Mouse (Mus musculus) lung, embryonic 14.5 days (tissue): ENCODE measurements at regions not wholly inside any gene's neighbourhood (a gene's known extent, or its start where the extent isn't known, plus 50 kb on each side); places are given as distances from the start of the nearest gene placed in this dataset.
A peak's percentile ranks its signal among the peaks of the same experiment; 100 is the strongest.

Experiments used
- ATAC-seq: fragments of 200-750 bp; cut with Nextera tagmentation; 2 replicates; pipeline ENCODE4 v1.8.0; 2017; ENCODE audit warnings: mild to moderate bottlenecking, moderate TSS enrichment, moderate library complexity; ENCODE audit not compliant: insufficient read depth
- DNase-seq: peaks from one replicate; pipeline ENCODE4 v3.0.0-alpha.2; 2015
- H3K27ac ChIP-seq: fragments of 300-500 bp; sonication (generic); 2 replicates; pipeline ENCODE4 v1.5.1; 2014; ENCODE audit warnings: low read depth, mild to moderate bottlenecking, moderate library complexity
- H3K27me3 ChIP-seq: fragments of 300-500 bp; sonication (generic); 2 replicates; pipeline ENCODE4 v1.6.1; 2014; ENCODE audit warnings: low read length, control low read depth; ENCODE audit not compliant: insufficient read depth
- H3K36me3 ChIP-seq: fragments of 300-500 bp; sonication (generic); 2 replicates; pipeline ENCODE4 v1.6.1; 2014; ENCODE audit warnings: control low read depth; ENCODE audit not compliant: insufficient read depth
- H3K4me1 ChIP-seq: fragments of 300-500 bp; sonication (generic); 2 replicates; pipeline ENCODE4 v1.6.1; 2014; ENCODE audit warnings: antibody characterized with exemption, control low read depth; ENCODE audit not compliant: insufficient read depth
- H3K4me2 ChIP-seq: fragments of 300-500 bp; sonication (generic); 2 replicates; pipeline ENCODE4 v1.6.1; 2014; ENCODE audit warnings: mild to moderate bottlenecking
- H3K4me3 ChIP-seq: fragments of 300-500 bp; sonication (generic); 2 replicates; pipeline ENCODE4 v1.5.1; 2014; ENCODE audit warnings: low read depth, low read length
- H3K9ac ChIP-seq: fragments of 300-500 bp; sonication (generic); 2 replicates; pipeline ENCODE4 v1.6.1; 2014
- H3K9me3 ChIP-seq: fragments of 300-500 bp; sonication (generic); 2 replicates; pipeline ENCODE4 v1.6.1; 2016; ENCODE audit warnings: low read depth, low read length, control low read depth
- CTCF ChIP-seq: IDR thresholded peaks from 2 replicates; pipeline ENCODE4 v1.5.1; 2016; ENCODE audit warnings: antibody characterized with exemption, low read depth
- WGBS: fragments of 180-500 bp; shearing (Covaris S2); extraction: QIAGEN DNeasy Blood & Tissue Kit; methylation state at CpG from one replicate; pipeline ENCODE4 v1.1.7; 2014; 5-methylcytosine and 5-hydroxymethylcytosine counted together

- no peaks in the 10 kb centered on the region for H3K36me3 ChIP-seq
- H3K27me3 ChIP-seq, result no peaks in the 10 kb centered on the region
- no peaks in the 10 kb centered on the region for H3K9me3 ChIP-seq
- no peak for ATAC-seq
- H3K4me1 ChIP-seq, result no peaks in the 10 kb centered on the region
- 77% methylated on average over 5 of the region's 5 CpGs for WGBS
- H3K4me2 ChIP-seq, result no peak overlapping the region
- no peak for TF ChIP-seq CTCF
- no peak for DNase-seq
- H3K9ac ChIP-seq, result no peak overlapping the region
- no peak overlapping the region for H3K27ac ChIP-seq
- H3K4me3 ChIP-seq, result no peak overlapping the region
These were observed 619.6 kb downstream of the Pom121l12 start for GRCm38 (mm10) chr11:15218671-15219070.

GRCm38 (mm10) chr11:15221856-15222255, 622.8 kb downstream of the Pom121l12 start:
- Histone ChIP-seq H3K9me3 (no peaks in the 10 kb centered on the region), H3K36me3 (no peaks in the 10 kb centered on the region), H3K4me3 (no peak overlapping the region), H3K4me1 (no peaks in the 10 kb centered on the region), H3K9ac (no peak overlapping the region), H3K4me2 (no peak overlapping the region), H3K27me3 (no peaks in the 10 kb centered on the region), H3K27ac (no peak overlapping the region)
- ATAC-seq, result no peak
- no peak for TF ChIP-seq CTCF
- no peak for DNase-seq
- WGBS, result 86% methylated on average over 1 of the region's 1 CpGs

GRCm38 (mm10) chr11:15250022-15250421, 650.9 kb downstream of the Pom121l12 start:
- Histone ChIP-seq H3K27ac (no peak overlapping the region), H3K4me2 (no peak overlapping the region), H3K27me3 (no peaks in the 10 kb centered on the region), H3K9ac (no peak overlapping the region), H3K4me1 (no peaks in the 10 kb centered on the region), H3K4me3 (no peak overlapping the region), H3K9me3 (no peaks in the 10 kb centered on the region), H3K36me3 (no peaks in the 10 kb centered on the region)
- ATAC-seq (peak; percentile 44; the same call in 1 of the 2 replicates), DNase-seq (peak; percentile 53)
- no peak for TF ChIP-seq CTCF
- WGBS, result 24% methylated on average over 2 of the region's 2 CpGs

GRCm38 (mm10) chr11:15274043-15274773, 675.1 kb downstream of the Pom121l12 start:
- WGBS, result 61% methylated on average over 3 of the region's 3 CpGs
- Histone ChIP-seq H3K9me3 (no peaks in the 10 kb centered on the region), H3K4me1 (no peaks in the 10 kb centered on the region), H3K4me3 (no peak overlapping the region), H3K36me3 (no peaks in the 10 kb centered on the region), H3K27me3 (no peaks in the 10 kb centered on the region), H3K4me2 (no peak overlapping the region), H3K9ac (no peak overlapping the region), H3K27ac (no peak overlapping the region)
- no peak for DNase-seq
- TF ChIP-seq CTCF, result no peak
- no peak for ATAC-seq

- H3K9me3 ChIP-seq, result no peaks in the 10 kb centered on the region
- WGBS, result 93% methylated on average over 2 of the region's 2 CpGs
- no peak overlapping the region for H3K4me2 ChIP-seq
- TF ChIP-seq CTCF, result no peak
- no peak overlapping the region for H3K4me3 ChIP-seq
- no peaks in the 10 kb centered on the region for H3K27me3 ChIP-seq
- H3K36me3 ChIP-seq, result no peaks in the 10 kb centered on the region
- H3K9ac ChIP-seq, result no peak overlapping the region
- no peak overlapping the region for H3K27ac ChIP-seq
- ATAC-seq (no peak), DNase-seq (no peak)
- no peaks in the 10 kb centered on the region for H3K4me1 ChIP-seq
These were observed 709.4 kb downstream of the Pom121l12 start for GRCm38 (mm10) chr11:15308457-15308856.
